Mouse (Mus musculus) limb, embryonic 12.5 days (tissue): ENCODE results near the gene Tmx2. TPM values are rescaled to one million over a fixed set of nuclear protein-coding genes. Genes with fewer than 3 reads are reported as not detected.

Experiments
- ATAC-seq: fragments of 200-750 bp; cut with Nextera tagmentation; 2 replicates; pipeline ENCODE4 v1.8.0; 2017; ENCODE audit warnings: low read depth, moderate TSS enrichment; ENCODE audit not compliant: insufficient number of reproducible peaks, insufficient read depth, low FRiP score, low TSS enrichment
- H3K27ac ChIP-seq: fragments of 300-500 bp; sonication (generic); 2 replicates; pipeline ENCODE4 v1.5.1; 2016; ENCODE audit warnings: mild to moderate bottlenecking, moderate library complexity
- H3K27me3 ChIP-seq: fragments of 300-500 bp; sonication (generic); 2 replicates; pipeline ENCODE4 v1.6.1; 2016; ENCODE audit warnings: mild to moderate bottlenecking, moderate library complexity
- H3K36me3 ChIP-seq: fragments of 300-500 bp; sonication (generic); 2 replicates; pipeline ENCODE4 v1.6.1; 2016; ENCODE audit warnings: mild to moderate bottlenecking, moderate library complexity
- H3K4me1 ChIP-seq: fragments of 300-500 bp; sonication (generic); replicated peaks from 2 replicates; pipeline ENCODE4 v1.6.1; 2016
- H3K4me2 ChIP-seq: fragments of 300-500 bp; sonication (generic); 2 replicates; pipeline ENCODE4 v1.6.1; 2016; ENCODE audit warnings: mild to moderate bottlenecking, moderate library complexity
- H3K4me3 ChIP-seq: fragments of 300-500 bp; sonication (generic); replicated peaks from 2 replicates; pipeline ENCODE4 v1.5.1; 2016; ENCODE audit warnings: mild to moderate bottlenecking
- H3K9ac ChIP-seq: fragments of 300-500 bp; sonication (generic); replicated peaks from 2 replicates; pipeline ENCODE4 v1.6.1; 2016; ENCODE audit warnings: mild to moderate bottlenecking, moderate library complexity
- H3K9me3 ChIP-seq: fragments of 300-500 bp; sonication (generic); 2 replicates; pipeline ENCODE4 v1.6.1; 2016; ENCODE audit warnings: mild to moderate bottlenecking, moderate library complexity
- WGBS: fragments of 180-500 bp; shearing (Covaris S2); methylation state at CpG from one replicate; pipeline ENCODE4 v1.1.7; 2016; 5-methylcytosine and 5-hydroxymethylcytosine counted together
- polyA plus RNA-seq: library from polyadenylated mRNA; unstranded; fragments of >200 nt; fragmentation: Nextera tagmentation; extraction: Ambion mirVana; gene quantifications from 2 replicates; pipeline ENCODE4 v1.2.1, GENCODE M21; 2016

Gene Tmx2
- polyA plus RNA-seq, 1 experiment from 2014 or later: 118 TPM

DNA sequence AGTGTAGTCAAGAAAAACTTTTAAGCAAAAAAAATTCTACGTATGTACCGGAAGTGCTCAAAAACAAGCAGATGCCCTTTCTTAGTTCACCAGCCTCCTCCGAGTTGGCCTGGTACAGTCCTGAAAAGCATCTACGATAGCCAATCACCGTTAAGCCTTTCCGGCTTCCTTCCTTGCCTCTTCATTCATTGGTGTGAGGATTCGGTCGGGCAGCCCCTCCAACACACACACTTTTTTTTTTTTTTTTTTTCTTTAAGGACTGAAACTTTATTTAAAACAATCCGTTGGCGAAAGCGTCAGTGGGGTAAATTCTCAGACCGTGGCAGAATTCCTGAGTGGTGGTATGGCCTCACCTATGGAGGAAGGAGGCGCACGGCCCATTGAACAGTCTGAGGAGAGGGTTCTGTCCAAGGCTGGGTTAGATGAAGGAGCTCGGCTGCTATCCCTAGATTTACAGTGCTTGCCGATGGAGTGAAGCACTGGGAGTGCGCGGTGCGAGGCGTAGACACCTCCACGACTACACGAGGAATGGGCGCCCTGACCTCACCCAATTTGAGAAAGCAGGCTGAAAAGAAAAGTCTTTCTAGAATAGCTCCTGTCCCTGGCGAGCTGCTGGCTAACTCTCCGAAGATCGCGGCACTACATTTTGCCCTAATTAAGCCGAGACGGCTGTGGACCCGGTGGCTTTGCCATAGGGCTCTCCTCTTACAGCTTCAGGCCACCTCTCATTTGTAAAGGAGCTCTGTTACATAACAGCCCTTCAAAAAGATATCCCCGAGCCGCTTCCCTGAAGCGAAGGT lies 36.8 kb upstream of the Tmx2 start:
- under 1% methylated on average over 33 of the region's 33 CpGs for WGBS
- Histone ChIP-seq H3K4me3 (peak overlapping the region; percentile 92), H3K36me3 (peaks cover 3% of the 10 kb centered on the region), H3K4me2 (peak overlapping the region; percentile 74), H3K27me3 (no peaks in the 10 kb centered on the region), H3K27ac (peak overlapping the region; percentile 95), H3K9ac (peak overlapping the region; percentile 93), H3K9me3 (no peaks in the 10 kb centered on the region), H3K4me1 (peaks cover 13% of the 10 kb centered on the region)
- peak; percentile 96 for ATAC-seq

DNA sequence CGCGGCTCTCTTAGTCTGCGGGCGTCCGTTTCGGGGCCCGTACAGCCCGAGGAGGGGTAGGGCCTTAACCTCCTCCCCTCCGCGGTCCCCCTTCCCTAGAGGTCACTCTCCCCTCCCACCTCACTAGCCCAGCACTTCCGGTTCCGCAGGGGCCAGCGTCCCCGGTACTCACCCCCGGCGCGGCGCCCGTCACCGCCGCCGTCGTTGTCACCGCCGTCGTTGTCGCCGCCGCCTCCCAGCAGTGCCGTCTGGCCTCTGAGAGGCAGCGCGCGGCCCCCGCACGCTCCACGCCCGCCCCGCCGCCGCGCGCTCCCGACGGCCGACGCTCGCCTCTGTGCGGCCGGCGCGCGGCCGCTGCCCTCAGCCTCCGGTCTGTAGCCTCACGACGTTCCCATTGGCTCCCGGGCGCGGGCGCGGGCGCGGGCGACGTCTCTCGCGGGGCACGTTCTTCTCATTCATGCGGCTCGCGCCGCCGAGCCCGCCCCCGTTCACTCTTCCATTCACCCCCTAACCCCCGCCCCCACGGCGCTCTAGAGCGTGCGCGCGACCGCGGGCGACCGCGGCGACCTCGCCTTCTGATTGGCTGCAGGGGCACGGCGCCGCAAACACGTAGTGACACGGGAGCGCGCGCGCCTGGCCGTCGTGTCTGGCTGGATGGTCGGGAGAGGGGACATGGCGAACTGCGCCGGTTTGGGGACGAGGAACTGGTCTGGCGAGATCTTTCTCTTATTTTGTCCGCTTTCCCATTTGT lies 36.0 kb upstream of the Tmx2 start, which contains the start of gene Zdhhc5:
TSS of gene Zdhhc5 (minus strand) at position 370 of the 751 bp plus-strand sequence.
- Histone ChIP-seq H3K27ac (peak within 1 kb of the TSS; percentile 95), H3K9me3 (no peaks in the 10 kb centered on the region), H3K27me3 (no peaks in the 10 kb centered on the region), H3K9ac (peak within 1 kb of the TSS; percentile 93), H3K4me1 (peaks cover 13% of the 10 kb centered on the region), H3K4me3 (peak within 1 kb of the TSS; percentile 92), H3K4me2 (peak within 1 kb of the TSS; percentile 74), H3K36me3 (peaks cover 11% of the 10 kb centered on the region)
- peak; percentile 94 for ATAC-seq
- under 1% methylated on average over 102 of the region's 107 CpGs for WGBS

DNA sequence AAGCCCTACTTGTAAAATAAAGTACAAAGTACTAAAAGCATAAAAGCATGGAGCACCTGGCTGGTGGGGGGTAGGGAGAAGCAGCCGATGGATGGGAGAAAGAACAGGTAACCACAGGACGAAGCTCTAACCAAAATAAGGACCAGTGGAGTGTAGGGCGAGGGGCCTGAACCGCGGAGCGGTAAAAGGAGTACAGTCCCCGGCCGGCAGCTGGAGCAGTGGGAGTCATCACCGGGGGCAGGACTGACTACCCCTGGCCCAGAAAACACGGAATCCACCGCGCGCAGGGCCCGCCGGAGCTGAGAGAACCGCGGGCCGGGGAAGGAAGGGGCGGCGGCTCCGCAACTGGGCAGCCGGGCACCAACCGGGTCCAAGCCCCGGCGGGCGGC lies 35.5 kb upstream of the Tmx2 start:
- Histone ChIP-seq H3K4me1 (peaks cover 13% of the 10 kb centered on the region), H3K9me3 (no peaks in the 10 kb centered on the region), H3K9ac (peak overlapping the region; percentile 93), H3K4me2 (peak overlapping the region; percentile 74), H3K4me3 (peak overlapping the region; percentile 92), H3K27ac (peak overlapping the region; percentile 95), H3K36me3 (peaks cover 16% of the 10 kb centered on the region), H3K27me3 (no peaks in the 10 kb centered on the region)
- WGBS: 2% methylated on average over 21 of the region's 26 CpGs
- peak; percentile 16; the same call in 1 of the 2 replicates for ATAC-seq

DNA sequence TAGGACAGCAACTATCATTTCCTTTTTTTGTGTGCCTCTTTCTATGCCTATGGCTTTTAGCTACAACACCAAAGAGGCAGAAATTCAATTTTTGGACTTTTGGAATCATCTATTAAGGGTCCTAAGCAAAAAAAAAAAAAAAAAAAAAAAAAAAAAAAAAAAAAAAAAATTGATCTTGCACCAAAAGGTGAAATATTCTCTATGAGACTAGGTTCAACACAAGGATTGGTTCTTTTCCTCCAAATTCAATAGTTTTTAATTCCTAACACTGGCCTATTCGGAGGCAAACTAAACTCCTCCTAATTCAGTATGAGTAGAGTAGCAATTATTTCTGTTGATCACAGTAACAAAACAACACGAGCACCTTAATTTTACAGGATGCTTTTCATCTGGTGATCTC lies 33.0 kb upstream of the Tmx2 start:
- H3K27ac ChIP-seq: no peak overlapping the region
- H3K4me1 ChIP-seq: peaks cover 22% of the 10 kb centered on the region
- no peaks in the 10 kb centered on the region for H3K9me3 ChIP-seq
- 86% methylated on average over 2 of the region's 2 CpGs for WGBS
- no peak for ATAC-seq
- peaks cover 40% of the 10 kb centered on the region for H3K36me3 ChIP-seq
- H3K9ac ChIP-seq: no peak overlapping the region
- H3K4me2 ChIP-seq: no peak overlapping the region
- no peaks in the 10 kb centered on the region for H3K27me3 ChIP-seq
- no peak overlapping the region for H3K4me3 ChIP-seq

DNA sequence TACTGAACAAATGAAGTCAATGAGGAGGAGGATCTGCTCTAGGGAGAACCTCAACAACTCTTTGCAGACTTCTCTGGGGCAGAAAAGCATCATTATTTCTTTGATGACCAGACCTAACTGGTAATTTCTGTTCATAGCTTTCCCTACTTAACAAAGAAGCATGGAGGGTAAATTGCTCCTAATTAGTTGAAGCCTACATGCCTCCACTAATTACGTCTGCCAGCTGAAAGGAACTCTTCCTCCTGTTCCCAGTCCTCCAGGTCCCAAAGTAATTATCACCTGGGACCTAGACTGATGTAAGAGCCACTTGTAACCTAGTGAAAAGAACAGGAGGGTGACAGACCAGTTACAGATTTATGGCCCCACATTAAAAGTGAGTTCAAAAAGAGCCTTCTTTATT lies 28.6 kb upstream of the Tmx2 start:
- Histone ChIP-seq H3K36me3 (peaks cover 71% of the 10 kb centered on the region), H3K27me3 (no peaks in the 10 kb centered on the region), H3K9me3 (no peaks in the 10 kb centered on the region), H3K4me3 (no peak overlapping the region), H3K4me2 (no peak overlapping the region), H3K27ac (peak overlapping the region; percentile 17; the same call in 1 of the 2 replicates), H3K4me1 (peaks cover 12% of the 10 kb centered on the region), H3K9ac (no peak overlapping the region)
- no peak for ATAC-seq
- 30% methylated on average over 1 of the region's 1 CpGs for WGBS

DNA sequence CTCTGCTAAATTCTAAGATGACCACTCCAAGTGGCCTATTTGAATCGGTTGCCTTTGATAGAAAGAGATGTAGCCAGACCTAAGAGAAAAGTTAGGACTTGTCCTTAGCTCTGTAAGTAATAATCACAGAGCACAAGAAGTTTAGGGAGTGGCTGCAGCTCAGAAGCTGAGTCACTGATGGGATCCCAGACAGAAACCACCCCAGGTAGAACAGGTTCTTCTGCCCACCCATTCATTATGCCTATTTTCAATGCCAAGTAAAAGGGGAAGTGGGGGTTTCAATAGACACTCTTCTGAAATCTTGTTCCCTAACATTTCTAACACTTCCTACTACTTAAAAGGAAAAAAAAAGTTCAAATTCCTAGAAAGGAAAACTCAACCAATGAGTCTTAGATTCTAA lies 26.4 kb upstream of the Tmx2 start:
- no peak overlapping the region for H3K4me3 ChIP-seq
- H3K4me1 ChIP-seq: peaks cover 9% of the 10 kb centered on the region
- WGBS: 83% methylated on average over 1 of the region's 1 CpGs
- no peaks in the 10 kb centered on the region for H3K9me3 ChIP-seq
- no peak overlapping the region for H3K27ac ChIP-seq
- H3K36me3 ChIP-seq: peaks cover 81% of the 10 kb centered on the region
- ATAC-seq: no peak
- no peak overlapping the region for H3K4me2 ChIP-seq
- no peak overlapping the region for H3K9ac ChIP-seq
- no peaks in the 10 kb centered on the region for H3K27me3 ChIP-seq

DNA sequence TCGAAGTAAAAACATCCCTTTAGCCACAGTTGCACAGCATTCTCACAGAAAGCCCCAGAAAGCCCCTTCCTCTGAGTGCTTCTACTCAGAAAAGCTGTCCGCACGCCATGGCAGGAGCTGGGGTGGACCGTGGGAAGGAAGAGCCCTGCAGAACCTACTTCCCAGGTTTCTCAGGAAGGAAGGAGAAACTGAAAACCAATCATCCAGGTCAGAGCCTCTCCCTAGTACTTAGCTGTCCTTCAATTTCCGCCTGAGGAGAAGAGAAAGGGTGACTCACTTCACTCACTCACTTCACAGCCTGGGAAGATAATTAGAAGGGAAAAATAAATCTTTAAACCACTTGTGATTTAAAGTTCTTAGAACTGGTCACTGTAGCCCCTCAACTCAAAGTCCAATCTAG lies 25.4 kb upstream of the Tmx2 start:
- Histone ChIP-seq H3K27ac (no peak overlapping the region), H3K27me3 (no peaks in the 10 kb centered on the region), H3K9me3 (no peaks in the 10 kb centered on the region), H3K4me1 (peaks cover 9% of the 10 kb centered on the region), H3K36me3 (peaks cover 79% of the 10 kb centered on the region), H3K9ac (no peak overlapping the region), H3K4me3 (no peak overlapping the region), H3K4me2 (no peak overlapping the region)
- 86% methylated on average over 5 of the region's 5 CpGs for WGBS
- no peak for ATAC-seq

DNA sequence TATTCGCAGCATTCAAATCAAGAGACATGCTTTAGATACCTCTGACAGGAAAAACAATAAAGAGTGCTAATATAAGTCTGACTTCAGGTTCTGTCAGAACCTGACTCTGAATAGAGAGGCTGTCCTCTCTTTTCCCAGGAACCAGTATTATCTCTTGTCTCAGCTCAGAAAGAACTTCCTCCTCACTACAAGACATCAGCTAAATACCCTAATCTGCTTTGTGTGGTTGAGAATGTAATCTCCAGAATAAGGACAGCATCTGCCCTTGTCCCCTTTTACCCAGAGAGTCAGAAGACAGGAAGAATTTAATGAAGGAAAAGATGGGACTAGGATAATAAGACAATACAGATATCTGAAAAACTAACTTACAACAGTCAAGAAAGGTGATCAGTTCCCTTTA lies 24.6 kb upstream of the Tmx2 start:
- no peak overlapping the region for H3K4me2 ChIP-seq
- no peak overlapping the region for H3K4me3 ChIP-seq
- H3K4me1 ChIP-seq: peaks cover 9% of the 10 kb centered on the region
- ATAC-seq: no peak
- no peaks in the 10 kb centered on the region for H3K27me3 ChIP-seq
- H3K9ac ChIP-seq: no peak overlapping the region
- H3K27ac ChIP-seq: no peak overlapping the region
- H3K36me3 ChIP-seq: peaks cover 79% of the 10 kb centered on the region
- 100% methylated on average over 1 of the region's 1 CpGs for WGBS
- no peaks in the 10 kb centered on the region for H3K9me3 ChIP-seq

DNA sequence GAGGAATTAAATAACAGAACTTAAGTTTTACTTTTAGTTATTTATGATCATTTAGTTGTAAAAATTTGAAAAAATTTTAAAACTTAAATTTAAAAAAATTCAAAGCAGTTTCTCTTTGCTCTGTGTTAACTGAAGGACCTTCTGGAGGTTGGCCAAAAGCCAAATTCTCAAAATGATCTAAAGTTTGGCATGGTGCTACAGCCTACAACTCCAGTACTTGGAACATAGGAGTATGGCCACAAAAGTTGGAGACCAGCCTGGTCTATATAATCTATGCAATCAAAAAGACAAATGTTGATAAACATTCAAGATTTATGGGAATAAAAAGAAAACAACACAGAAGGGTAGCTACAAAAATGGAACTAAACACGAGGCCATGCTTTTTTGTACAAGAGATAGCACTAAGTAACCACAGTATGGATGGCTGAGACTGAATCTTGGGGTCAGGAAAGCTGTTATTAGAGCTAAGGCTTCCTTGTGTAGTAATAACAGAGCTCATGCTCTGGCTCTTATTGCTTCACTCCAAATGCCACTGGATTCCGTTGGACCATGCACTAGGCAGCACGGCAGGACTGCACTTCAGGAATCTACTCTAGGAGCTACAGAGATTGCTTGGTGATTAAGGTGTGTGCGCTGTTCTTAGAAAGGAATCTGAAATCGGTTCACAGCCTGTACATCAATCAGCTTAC lies 16.2 kb upstream of the Tmx2 start:
- no peak overlapping the region for H3K27ac ChIP-seq
- no peak overlapping the region for H3K4me3 ChIP-seq
- peaks cover 86% of the 10 kb centered on the region for H3K36me3 ChIP-seq
- no peak overlapping the region for H3K9ac ChIP-seq
- no peaks in the 10 kb centered on the region for H3K4me1 ChIP-seq
- WGBS: 94% methylated on average over 5 of the region's 5 CpGs
- H3K9me3 ChIP-seq: no peaks in the 10 kb centered on the region
- no peaks in the 10 kb centered on the region for H3K27me3 ChIP-seq
- ATAC-seq: no peak
- H3K4me2 ChIP-seq: no peak overlapping the region

DNA sequence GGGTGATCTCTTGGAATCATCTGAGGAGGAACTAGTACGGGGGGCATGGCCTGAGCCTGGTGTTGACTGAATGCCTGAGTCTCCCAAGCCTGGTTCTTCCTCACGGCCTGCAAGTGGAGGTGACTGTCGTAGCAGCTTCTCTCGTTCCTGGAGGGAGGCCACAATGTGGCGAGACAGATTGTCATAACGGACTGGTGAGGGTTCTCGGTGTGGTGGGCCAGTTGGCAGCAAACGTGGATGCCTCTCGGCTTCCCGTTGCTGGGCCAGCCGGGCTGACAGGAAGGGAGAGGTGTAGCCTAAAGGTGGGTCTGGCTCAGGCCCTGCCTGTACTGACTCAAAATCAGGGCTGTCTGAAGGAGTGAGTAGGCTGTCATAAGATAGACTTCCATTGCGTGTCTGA lies 11.1 kb upstream of the Tmx2 start:
- no peak overlapping the region for H3K27ac ChIP-seq
- no peak overlapping the region for H3K9ac ChIP-seq
- H3K36me3 ChIP-seq: peaks cover 92% of the 10 kb centered on the region
- 89% methylated on average over 12 of the region's 12 CpGs for WGBS
- no peaks in the 10 kb centered on the region for H3K9me3 ChIP-seq
- no peak for ATAC-seq
- no peaks in the 10 kb centered on the region for H3K4me1 ChIP-seq
- no peaks in the 10 kb centered on the region for H3K27me3 ChIP-seq
- H3K4me3 ChIP-seq: no peak overlapping the region
- H3K4me2 ChIP-seq: no peak overlapping the region
